Mouse (Mus musculus): ENCODE results near the gene N4bp2l2.

DNA sequence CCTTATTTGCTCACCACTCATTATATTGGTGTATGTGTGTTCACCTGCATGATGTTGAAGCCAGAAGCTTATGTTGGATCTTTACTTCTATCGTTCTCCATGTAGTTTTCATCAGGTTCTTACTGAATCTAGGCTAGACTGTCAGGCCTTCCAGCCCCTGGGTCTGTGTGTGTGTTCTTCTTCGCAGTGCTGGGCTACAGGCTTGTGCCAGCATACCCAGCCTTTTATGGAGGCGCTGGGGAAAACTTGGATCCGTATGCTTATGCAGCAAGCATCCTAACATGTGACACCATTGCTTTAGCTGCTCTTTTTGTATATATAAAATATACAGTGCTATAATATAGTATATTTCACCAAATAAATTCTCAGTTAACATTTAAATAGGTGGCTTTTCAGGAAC is 45.5 kb upstream of the N4bp2l2 start:
- TF ChIP-seq CTCF (IDR thresholded peaks at IDR 0.05; ENCODE audit: control insufficient read depth, insufficient read depth, insufficient read length) (no peak), USF1 (IDR thresholded peaks at IDR 0.05; ENCODE audit: low read depth) (no peak), MYOD1 (IDR thresholded peaks at IDR 0.05; ENCODE audit: control insufficient read depth, insufficient read length, low read depth) (no peak)
